Mouse (Mus musculus) CH12.LX (cell line): Measurements from ENCODE around the gene Ezr. TPM values are rescaled to one million over a fixed set of nuclear protein-coding genes. Genes with fewer than 3 reads are reported as not detected.

Source experiments
- DNase-seq: peaks from one replicate; pipeline ENCODE4 v3.0.0-alpha.2; 2013; ENCODE audit errors: extremely low read depth
- H3K27ac ChIP-seq: 2 replicates; pipeline ENCODE4 v1.5.1; 2012; ENCODE audit warnings: low read depth, mild to moderate bottlenecking, control low read depth, moderate library complexity; ENCODE audit not compliant: insufficient read depth
- H3K27me3 ChIP-seq: replicated peaks from 2 replicates; pipeline ENCODE3; 2012; ENCODE audit warnings: inconsistent platforms
- H3K36me3 ChIP-seq, 2 experiments: replicated peaks in 1 of 2; 2 replicates each; pipeline versions ENCODE3 to v1.6.1; 2012; ENCODE audit warnings: inconsistent platforms in 1 of 2, low read length in 1 of 2, mild to moderate bottlenecking in 1 of 2, mixed read lengths in 1 of 2, moderate library complexity in 1 of 2; ENCODE audit not compliant: control insufficient read depth in 1 of 2, insufficient read depth in 1 of 2
- H3K4me1 ChIP-seq, 2 experiments: 2 replicates each; pipeline ENCODE4 v1.6.1; 2012; ENCODE audit warnings: inconsistent platforms in 1 of 2, moderate library complexity in 1 of 2; ENCODE audit not compliant: insufficient read depth in 2 of 2, control insufficient read depth in 1 of 2
- H3K4me2 ChIP-seq: 2 replicates; pipeline ENCODE4 v1.6.1; 2012; ENCODE audit warnings: low read depth, mild to moderate bottlenecking, control low read depth; ENCODE audit not compliant: poor library complexity, insufficient read depth, severe bottlenecking
- H3K4me3 ChIP-seq, 3 experiments: fragments of 150-350 bp in 1 of 3; sonication (generic) in 1 of 3; replicated peaks in 1 of 3; 2 replicates each; pipeline versions ENCODE3 to v1.5.1; 2011 to 2012; ENCODE audit warnings: low read depth in 2 of 3, low read length in 2 of 3, mild to moderate bottlenecking in 2 of 3, moderate library complexity in 2 of 3, control low read depth in 1 of 3, improper control_type of control experiment in 1 of 3, inconsistent platforms in 1 of 3, mixed read lengths in 1 of 3; ENCODE audit not compliant: poor library complexity in 1 of 3
- H3K79me2 ChIP-seq: replicated peaks from 2 replicates; pipeline ENCODE4 v1.6.1; 2012; ENCODE audit warnings: mild to moderate bottlenecking, moderate library complexity; ENCODE audit not compliant: control insufficient read depth, poor library complexity, insufficient read depth, severe bottlenecking; ENCODE audit errors: extremely low read depth
- H3K9ac ChIP-seq: 2 replicates; pipeline ENCODE4 v1.6.1; 2012; ENCODE audit warnings: low read depth, mild to moderate bottlenecking, control low read depth, moderate library complexity; ENCODE audit not compliant: insufficient read depth
- H3K9me3 ChIP-seq: replicated peaks from 2 replicates; pipeline ENCODE3; 2012; ENCODE audit warnings: low read length, inconsistent platforms, mixed read lengths
- BHLHE40 ChIP-seq: IDR thresholded peaks from 2 replicates; pipeline ENCODE4 v1.6.1; 2011; ENCODE audit warnings: mild to moderate bottlenecking, low read depth, low read length, improper control_type of control experiment
- CHD1 ChIP-seq: IDR thresholded peaks from 2 replicates; pipeline ENCODE4 v1.6.1; 2012; ENCODE audit warnings: low read depth, low read length, improper control_type of control experiment, inconsistent platforms
- CHD2 ChIP-seq: IDR thresholded peaks from 2 replicates; pipeline ENCODE4 v1.6.1; 2011; ENCODE audit warnings: low read length, improper control_type of control experiment
- CTCF ChIP-seq, 2 experiments: IDR thresholded peaks in 1 of 2; conservative IDR thresholded peaks in 1 of 2; 2 replicates each; pipeline ENCODE4 v1.5.1; 2011 to 2012; ENCODE audit warnings: low read depth in 2 of 2, low read length in 2 of 2, improper control_type of control experiment in 1 of 2, inconsistent platforms in 1 of 2, mild to moderate bottlenecking in 1 of 2, moderate library complexity in 1 of 2
- E2F4 ChIP-seq: IDR thresholded peaks from 2 replicates; pipeline ENCODE4 v1.6.1; 2011; ENCODE audit warnings: low read depth, low read length, improper control_type of control experiment; ENCODE audit not compliant: insufficient replicate concordance
- ELF1 ChIP-seq: IDR thresholded peaks from 2 replicates; pipeline ENCODE4 v1.6.1; 2014; ENCODE audit warnings: low read depth, mild to moderate bottlenecking, inconsistent platforms, low read length, improper control_type of control experiment
- EP300 ChIP-seq: IDR thresholded peaks from 2 replicates; pipeline ENCODE4 v1.6.1; 2011; ENCODE audit warnings: low read length, improper control_type of control experiment
- ETS1 ChIP-seq: conservative IDR thresholded peaks from 2 replicates; pipeline ENCODE4 v1.6.1; 2012; ENCODE audit warnings: low read depth, mild to moderate bottlenecking, inconsistent platforms, low read length, improper control_type of control experiment, moderate library complexity
- GABPA ChIP-seq: IDR thresholded peaks from 2 replicates; pipeline ENCODE4 v1.6.1; 2012; ENCODE audit warnings: low read depth, low read length, improper control_type of control experiment, inconsistent platforms; ENCODE audit not compliant: insufficient replicate concordance
- HCFC1 ChIP-seq: IDR thresholded peaks from 2 replicates; pipeline ENCODE4 v1.6.1; 2012; ENCODE audit warnings: low read depth, mild to moderate bottlenecking, inconsistent platforms, low read length, improper control_type of control experiment
- IRF4 ChIP-seq: IDR thresholded peaks from 2 replicates; pipeline ENCODE4 v1.6.1; 2014; ENCODE audit warnings: low read depth, mild to moderate bottlenecking, inconsistent platforms, low read length, improper control_type of control experiment
- JUN ChIP-seq: IDR thresholded peaks from 2 replicates; pipeline ENCODE4 v1.6.1; 2011; ENCODE audit warnings: low read depth, mild to moderate bottlenecking, low read length, improper control_type of control experiment, moderate library complexity; ENCODE audit not compliant: insufficient read depth
- JUND ChIP-seq: conservative IDR thresholded peaks from 2 replicates; pipeline ENCODE4 v1.6.1; 2011; ENCODE audit warnings: low read depth, low read length, improper control_type of control experiment
- KAT2A ChIP-seq: IDR thresholded peaks from 2 replicates; pipeline ENCODE4 v1.6.1; 2012; ENCODE audit warnings: low read length, improper control_type of control experiment, inconsistent platforms; ENCODE audit not compliant: insufficient replicate concordance
- MAFK ChIP-seq: IDR thresholded peaks from 2 replicates; pipeline ENCODE4 v1.6.1; 2011; ENCODE audit warnings: low read length, improper control_type of control experiment; ENCODE audit not compliant: insufficient replicate concordance
- MAX ChIP-seq: IDR thresholded peaks from 2 replicates; pipeline ENCODE4 v1.6.1; 2011; ENCODE audit warnings: low read length, improper control_type of control experiment
- MAZ ChIP-seq: IDR thresholded peaks from 2 replicates; pipeline ENCODE4 v1.6.1; 2012; ENCODE audit warnings: low read depth, mild to moderate bottlenecking, inconsistent platforms, low read length, improper control_type of control experiment, moderate library complexity
- MEF2A ChIP-seq: IDR thresholded peaks from 2 replicates; pipeline ENCODE4 v1.6.1; 2014; ENCODE audit warnings: low read depth, mild to moderate bottlenecking, inconsistent platforms, low read length, improper control_type of control experiment, borderline replicate concordance
- MXI1 ChIP-seq: IDR thresholded peaks from 2 replicates; pipeline ENCODE4 v1.6.1; 2011; ENCODE audit warnings: mild to moderate bottlenecking, low read depth, low read length, improper control_type of control experiment
- MYC ChIP-seq: IDR thresholded peaks from 2 replicates; pipeline ENCODE4 v1.6.1; 2011; ENCODE audit warnings: low read depth, mild to moderate bottlenecking, improper control_type of control experiment, low read length
- NELFE ChIP-seq: IDR thresholded peaks from 2 replicates; pipeline ENCODE4 v1.6.1; 2011; ENCODE audit warnings: low read depth, low read length, improper control_type of control experiment
- NRF1 ChIP-seq: IDR thresholded peaks from 2 replicates; pipeline ENCODE4 v1.6.1; 2014; ENCODE audit warnings: low read depth, mild to moderate bottlenecking, inconsistent platforms, low read length, improper control_type of control experiment, moderate library complexity
- PAX5 ChIP-seq: IDR thresholded peaks from 2 replicates; pipeline ENCODE4 v1.6.1; 2012; ENCODE audit warnings: low read length, inconsistent platforms, mixed read lengths
- POLR2A ChIP-seq: IDR thresholded peaks from 2 replicates; pipeline ENCODE4 v1.6.1; 2011; ENCODE audit warnings: low read depth, mild to moderate bottlenecking, improper control_type of control experiment, low read length
- POLR2AphosphoS2 ChIP-seq: IDR thresholded peaks from 2 replicates; pipeline ENCODE4 v1.6.1; 2011; ENCODE audit warnings: low read depth, low read length, improper control_type of control experiment
- RAD21 ChIP-seq: IDR thresholded peaks from 2 replicates; pipeline ENCODE4 v1.6.1; 2011; ENCODE audit warnings: low read depth, mild to moderate bottlenecking, low read length, improper control_type of control experiment, moderate library complexity
- RCOR1 ChIP-seq: conservative IDR thresholded peaks from 2 replicates; pipeline ENCODE4 v1.6.1; 2012; ENCODE audit warnings: low read depth, mild to moderate bottlenecking, inconsistent platforms, low read length, improper control_type of control experiment
- SIN3A ChIP-seq: IDR thresholded peaks from 2 replicates; pipeline ENCODE4 v1.6.1; 2012; ENCODE audit warnings: low read length, improper control_type of control experiment, inconsistent platforms
- SMC3 ChIP-seq: IDR thresholded peaks from 2 replicates; pipeline ENCODE4 v1.6.1; 2011; ENCODE audit warnings: low read depth, low read length, improper control_type of control experiment
- TBP ChIP-seq: conservative IDR thresholded peaks from 2 replicates; pipeline ENCODE4 v1.6.1; 2011; ENCODE audit warnings: low read depth, low read length, improper control_type of control experiment
- TCF12 ChIP-seq: IDR thresholded peaks from 2 replicates; pipeline ENCODE4 v1.6.1; 2014; ENCODE audit warnings: low read depth, mild to moderate bottlenecking, inconsistent platforms, low read length, improper control_type of control experiment
- UBTF ChIP-seq: IDR thresholded peaks from 2 replicates; pipeline ENCODE4 v1.6.1; 2012; ENCODE audit warnings: low read depth, mild to moderate bottlenecking, inconsistent platforms, low read length, improper control_type of control experiment, moderate library complexity
- USF1 ChIP-seq: IDR thresholded peaks from 2 replicates; pipeline ENCODE4 v1.6.1; 2014; ENCODE audit warnings: low read depth, mild to moderate bottlenecking, inconsistent platforms, low read length, improper control_type of control experiment
- USF2 ChIP-seq: conservative IDR thresholded peaks from 2 replicates; pipeline ENCODE4 v1.6.1; 2011; ENCODE audit warnings: low read depth, low read length, improper control_type of control experiment
- ZC3H11A ChIP-seq: IDR thresholded peaks from 2 replicates; pipeline ENCODE4 v1.6.1; 2012; ENCODE audit warnings: low read depth, mild to moderate bottlenecking, inconsistent platforms, low read length, improper control_type of control experiment
- ZKSCAN1 ChIP-seq: IDR thresholded peaks from 2 replicates; pipeline ENCODE4 v1.6.1; 2012; ENCODE audit warnings: low read depth, inconsistent platforms, low read length, improper control_type of control experiment, borderline replicate concordance
- ZMIZ1 ChIP-seq: IDR thresholded peaks from 2 replicates; pipeline ENCODE4 v1.6.1; 2012; ENCODE audit warnings: low read depth, mild to moderate bottlenecking, inconsistent platforms, low read length, improper control_type of control experiment
- ZNF384 ChIP-seq: IDR thresholded peaks from 2 replicates; pipeline ENCODE4 v1.6.1; 2012; ENCODE audit warnings: low read depth, low read length, improper control_type of control experiment, inconsistent platforms
- dilution Hi-C: fragments of 300-500 bp; cut with MboI; formaldehyde crosslinking; loops from 2 replicates; pipeline ENCODE4 v1.14.3; 2020; ENCODE audit warnings: low sequenced_read_pairs; ENCODE audit not compliant: extremely low pct_unique_long_range_greater_than_20kb, extremely low pct_ligation_motif_present
- in situ Hi-C: fragments of 300-500 bp; cut with MboI; formaldehyde crosslinking; loops from 3 replicates; pipeline ENCODE4 v1.14.3; 2019; ENCODE audit warnings: low sequenced_read_pairs, low pct_ligation_motif_present, low pct_unique_long_range_greater_than_20kb, mixed read lengths
- polyA plus RNA-seq: library from polyadenylated mRNA; unstranded; fragments of >175 nt; gene quantifications from 2 replicates; pipeline ENCODE4 v1.2.1, GENCODE M21; 2012; ENCODE audit warnings: low read depth; ENCODE audit not compliant: insufficient read length
- total RNA-seq, 2 experiments: library from RNA; depleted of rRNA; stranded (reverse); fragments of 300-350 nt in 1 of 2; fragments of >200 nt in 1 of 2; gene quantifications; 2 replicates each; pipeline ENCODE4 v1.2.3; 2012 to 2014

Gene Ezr
- total and polyA plus RNA-seq, 3 experiments = 107 to 207 (median 123) TPM

DNA sequence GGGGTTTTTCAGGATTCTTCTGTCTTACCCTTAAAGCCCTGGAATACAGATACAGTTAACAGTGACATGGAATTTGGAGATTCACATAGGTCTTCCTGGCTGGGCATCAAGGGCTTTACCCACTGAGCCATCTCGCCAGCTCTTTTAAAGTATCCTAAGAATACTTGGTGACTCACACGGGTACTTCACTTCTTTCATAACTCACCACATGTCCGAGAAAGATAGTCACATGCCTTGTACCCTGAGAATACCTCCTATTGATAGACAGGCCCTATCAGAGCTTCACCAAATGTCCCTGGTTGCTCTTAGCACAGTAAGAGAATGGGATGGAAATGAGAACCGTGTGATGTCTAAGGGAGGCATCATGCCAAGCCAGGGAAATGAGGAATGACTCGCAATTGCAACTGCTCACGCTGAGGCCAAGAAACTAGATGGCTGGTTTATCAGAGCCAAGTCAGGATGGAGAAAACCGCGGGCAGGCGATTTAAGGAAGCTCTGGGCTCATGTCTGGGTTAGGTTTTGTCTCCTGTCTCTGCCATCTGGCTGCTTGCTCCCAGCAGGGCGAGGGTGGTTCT, 44.7 kb upstream of the Ezr start:
- H3K4me3 ChIP-seq = peak overlapping the region; percentile 59 to 63 (median 61)
- no peaks in the 10 kb centered on the region for H3K27me3 ChIP-seq
- H3K9ac ChIP-seq = peak overlapping the region; percentile 91
- H3K4me2 ChIP-seq = peak overlapping the region; percentile 91
- TF ChIP-seq POLR2A (no peak), SMC3 (no peak; the same call in 1 of the 2 replicates), UBTF (no peak), IRF4 (peak; percentile 46; the same call in 1 of the 2 replicates), HCFC1 (no peak; the same call in 1 of the 2 replicates), EP300 (peak; percentile 51; the same call in 1 of the 2 replicates), CHD1 (no peak; the same call in 1 of the 2 replicates), ZMIZ1 (no peak), ZC3H11A (no peak), CTCF (conservative IDR thresholded peaks at IDR 0.05 in 1 of 2, IDR thresholded peaks at IDR 0.05 in 1 of 2; ENCODE audit: low read depth in 2 of 2, low read length in 2 of 2) (no peak), SIN3A (0 out of 2 replicates have a peak, but pooled peaks have one; percentile 2), CHD2 (0 out of 2 replicates have a peak, but pooled peaks have one; percentile 17), RAD21 (no peak), E2F4 (no peak), PAX5 (no peak), TBP (no peak; the same call in 1 of the 2 replicates), MAFK (no peak), ETS1 (peak; percentile 81), GABPA (no peak), MAZ (no peak), MEF2A (peak; percentile 79), NRF1 (no peak), MYC (peak; percentile 85), MAX (peak; percentile 80; the same call in 1 of the 2 replicates), ZNF384 (no peak), BHLHE40 (peak; percentile 90), ZKSCAN1 (no peak), KAT2A (no peak), MXI1 (peak; percentile 30), RCOR1 (0 out of 2 replicates have a peak, but pooled peaks have one; percentile 65), POLR2AphosphoS2 (0 out of 2 replicates have a peak, but pooled peaks have one; percentile 44), ELF1 (no peak), NELFE (peak; percentile 1; the same call in 1 of the 2 replicates), TCF12 (no peak), JUN (peak; percentile 79), USF1 (peak; percentile 27; the same call in 1 of the 2 replicates), JUND (peak; percentile 73), USF2 (peak; percentile 39; the same call in 1 of the 2 replicates)
- TF ChIP-seq, all 38 proteins: peak for 17
- Histone ChIP-seq H3K9me3 (peaks cover 2% of the 10 kb centered on the region), H3K36me3 (no peaks in the 10 kb centered on the region), H3K27ac (peak overlapping the region; percentile 89), H3K4me1 (peaks cover 16 to 53% of the 10 kb centered on the region in 2 experiments), H3K79me2 (no peaks in the 10 kb centered on the region)
- in situ Hi-C loops (loop anchor here (5.0 kb wide), 1 partner anchor 35 kb away; no protein-coding TSS in a partner anchor), dilution Hi-C loops (no loop called here)
- DNase-seq = peak; percentile 83
